Mouse (Mus musculus) bone marrow, adult 2 months (tissue): ENCODE measurements around the gene Creb5. TPM values are rescaled to one million over a fixed set of nuclear protein-coding genes. Genes with fewer than 3 reads are reported as not detected.

Source experiments
- H3K27ac ChIP-seq: fragments of 200-500 bp; 2 replicates; pipeline ENCODE4 v1.5.1; 2012; ENCODE audit warnings: low read depth, mild to moderate bottlenecking, control low read depth, inconsistent platforms, low read length; ENCODE audit not compliant: control insufficient read depth, poor library complexity, insufficient read depth
- H3K4me1 ChIP-seq: fragments of 200-500 bp; 2 replicates; pipeline ENCODE4 v1.6.1; 2011; ENCODE audit warnings: low read length; ENCODE audit not compliant: control insufficient read depth, insufficient read depth
- H3K4me3 ChIP-seq: fragments of 200-500 bp; replicated peaks from 2 replicates; pipeline ENCODE3; 2011; ENCODE audit warnings: mild to moderate bottlenecking, low read depth, low read length, control low read depth; ENCODE audit not compliant: control insufficient read depth
- CTCF ChIP-seq: fragments of 200-500 bp; IDR thresholded peaks from 2 replicates; pipeline ENCODE4 v1.5.1; 2011; ENCODE audit warnings: low read length, control low read depth; ENCODE audit not compliant: control insufficient read depth, insufficient read depth
- POLR2A ChIP-seq: fragments of 200-500 bp; IDR thresholded peaks from 2 replicates; pipeline ENCODE4 v1.6.1; 2011; ENCODE audit warnings: low read depth, mild to moderate bottlenecking, control low read depth, low read length, borderline replicate concordance; ENCODE audit not compliant: control insufficient read depth
- WGBS: fragments of 180-500 bp; shearing (Covaris S2); methylation state at CpG from one replicate; pipeline ENCODE4 v1.1.7; 2018; 5-methylcytosine and 5-hydroxymethylcytosine counted together
- polyA plus RNA-seq: library from polyadenylated mRNA; stranded (reverse); fragments of >200 nt; gene quantifications from 2 replicates; pipeline ENCODE4 v1.2.4, GENCODE M21; 2011; ENCODE audit warnings: low replicate concordance; ENCODE audit not compliant: missing spikeins, insufficient read depth, insufficient read length

Gene Creb5
- polyA plus RNA-seq, 1 experiment, result 4.0 TPM

GRCm38 (mm10) chr6:53429891-53430290 lies 142.8 kb downstream of the Creb5 start:
- H3K27ac ChIP-seq, result no peak overlapping the region
- WGBS, result 84% methylated on average over 4 of the region's 4 CpGs
- TF ChIP-seq POLR2A, result no peak
- no peak for TF ChIP-seq CTCF
- H3K4me1 ChIP-seq, result no peaks in the 10 kb centered on the region
- no peak overlapping the region for H3K4me3 ChIP-seq

GRCm38 (mm10) chr6:53445862-53446460 lies 158.9 kb downstream of the Creb5 start:
- TF ChIP-seq CTCF (no peak), POLR2A (no peak)
- Histone ChIP-seq H3K4me1 (peaks cover 11% of the 10 kb centered on the region; the same call in 1 of the 2 replicates), H3K4me3 (no peak overlapping the region), H3K27ac (peak overlapping the region; percentile 59)
- 11% methylated on average over 11 of the region's 11 CpGs for WGBS

DNA sequence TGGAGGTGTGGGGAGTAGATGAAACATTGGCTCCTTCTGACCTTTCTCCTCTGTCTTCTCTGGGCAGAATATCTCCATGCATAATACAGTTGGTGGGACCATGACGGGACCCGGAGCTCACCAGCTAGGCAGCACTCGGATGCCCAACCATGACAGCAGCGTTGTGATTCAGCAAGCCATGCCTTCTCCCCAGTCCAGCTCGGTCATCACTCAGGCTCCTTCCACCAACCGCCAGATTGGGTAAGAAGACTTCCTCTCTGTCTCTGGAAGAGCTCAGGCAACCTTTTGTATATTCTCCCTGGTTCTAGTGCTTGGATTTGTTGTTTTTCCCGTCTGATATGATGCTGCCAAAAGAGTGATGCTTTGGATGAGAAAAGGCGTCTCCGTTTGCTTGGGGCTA lies 160.4 kb downstream of the Creb5 start:
- Histone ChIP-seq H3K4me1 (peaks cover 12% of the 10 kb centered on the region; the same call in 1 of the 2 replicates), H3K4me3 (no peak overlapping the region), H3K27ac (peak overlapping the region; percentile 90)
- TF ChIP-seq POLR2A (no peak), CTCF (no peak)
- 35% methylated on average over 9 of the region's 9 CpGs for WGBS

DNA sequence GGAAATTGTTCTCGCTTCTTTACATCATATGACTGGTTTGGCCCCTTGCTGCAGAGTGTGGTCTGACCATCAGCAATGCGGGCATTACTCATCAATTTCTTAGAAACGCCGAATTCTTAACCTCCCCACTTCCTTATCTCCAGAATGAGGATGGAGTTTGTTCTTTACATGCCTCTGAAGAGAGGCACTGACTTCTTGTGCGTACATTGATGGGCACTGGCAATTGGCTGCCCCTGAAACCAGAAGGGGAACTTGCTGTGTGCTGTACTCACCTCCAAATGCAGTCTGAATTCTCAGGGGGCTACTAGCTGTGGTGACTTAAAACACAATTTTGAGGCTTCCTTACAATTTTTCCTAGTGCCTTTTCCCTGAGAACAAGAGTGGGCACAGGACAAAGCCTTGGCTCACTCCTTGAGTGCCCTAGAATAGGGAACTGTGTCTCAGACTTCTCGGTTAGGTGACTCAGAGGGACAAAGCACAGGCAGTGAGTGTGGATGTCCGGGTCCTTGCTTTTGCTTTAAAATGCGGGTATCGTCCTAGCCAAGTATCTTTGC lies 161.3 kb downstream of the Creb5 start:
- Histone ChIP-seq H3K4me3 (no peak overlapping the region), H3K4me1 (peaks cover 12% of the 10 kb centered on the region; the same call in 1 of the 2 replicates), H3K27ac (peak overlapping the region; percentile 90)
- WGBS, result 10% methylated on average over 9 of the region's 9 CpGs
- TF ChIP-seq CTCF (no peak), POLR2A (no peak)

DNA sequence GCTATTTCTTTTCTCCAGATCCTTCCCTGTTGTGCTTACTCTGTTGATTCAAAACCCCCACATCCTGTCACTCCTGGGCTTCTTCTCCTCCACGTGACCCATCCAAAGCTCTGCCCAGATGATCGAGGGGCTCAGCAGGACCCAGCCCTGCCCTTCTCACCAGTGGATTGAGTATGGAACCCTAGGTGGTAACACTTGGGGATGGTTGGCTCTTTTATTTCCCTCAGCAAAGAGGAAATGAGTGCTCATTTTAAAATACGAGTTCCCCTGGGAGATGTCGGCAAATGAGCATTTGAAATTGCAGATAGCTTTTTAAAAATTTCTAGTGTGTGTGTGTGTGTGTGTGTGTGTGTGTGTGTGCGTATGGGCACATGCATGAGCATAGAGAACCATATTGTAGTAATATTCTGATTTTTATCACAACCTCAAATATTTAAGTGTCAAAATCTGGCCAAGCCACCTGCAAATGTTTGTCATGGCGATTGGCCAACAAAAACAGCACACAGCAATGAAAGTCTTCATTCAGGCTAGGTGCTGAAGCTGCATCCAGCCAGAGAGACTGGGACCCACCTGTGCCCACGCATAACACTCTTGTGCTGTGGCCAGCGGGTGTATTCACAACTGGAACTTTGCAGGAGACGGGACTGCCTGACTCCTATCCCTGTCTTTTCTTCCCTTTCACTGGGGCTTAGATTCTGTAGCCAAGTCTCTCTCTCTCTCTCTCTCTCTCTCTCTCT lies 162.5 kb downstream of the Creb5 start:
- Histone ChIP-seq H3K27ac (peak overlapping the region; percentile 49), H3K4me3 (no peak overlapping the region), H3K4me1 (peaks cover 11% of the 10 kb centered on the region; the same call in 1 of the 2 replicates)
- 41% methylated on average over 9 of the region's 9 CpGs for WGBS
- TF ChIP-seq CTCF (no peak), POLR2A (no peak)

- WGBS, result 67% methylated on average over 3 of the region's 3 CpGs
- H3K4me3 ChIP-seq, result no peak overlapping the region
- H3K27ac ChIP-seq, result no peak overlapping the region
- peaks cover 9% of the 10 kb centered on the region; the same call in 1 of the 2 replicates for H3K4me1 ChIP-seq
- TF ChIP-seq POLR2A, result no peak
- no peak for TF ChIP-seq CTCF
These were observed 163.4 kb downstream of the Creb5 start for GRCm38 (mm10) chr6:53450494-53450893.

DNA sequence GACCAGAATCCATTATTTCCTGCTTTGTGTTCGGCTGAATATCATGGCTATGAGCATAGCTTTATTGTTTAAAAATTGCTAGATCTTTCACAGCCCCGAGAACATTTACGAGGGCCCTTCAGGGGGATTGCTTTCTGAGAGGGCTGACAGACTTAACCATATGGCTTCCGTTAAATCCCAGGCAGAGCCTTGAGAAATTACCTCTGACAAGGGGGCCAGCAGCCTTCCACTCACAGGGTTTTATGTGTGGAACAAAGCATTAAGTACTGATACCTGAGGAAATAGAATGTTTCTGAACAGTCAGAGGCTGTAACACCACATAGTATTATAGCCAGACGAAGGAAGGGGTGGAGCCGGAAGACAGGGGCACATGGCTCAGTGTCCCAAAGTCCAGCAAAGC lies 165.2 kb downstream of the Creb5 start:
- Histone ChIP-seq H3K4me3 (no peak overlapping the region), H3K27ac (peak overlapping the region; percentile 66), H3K4me1 (peaks cover 6% of the 10 kb centered on the region; the same call in 1 of the 2 replicates)
- 35% methylated on average over 6 of the region's 6 CpGs for WGBS
- no peak for TF ChIP-seq CTCF
- TF ChIP-seq POLR2A, result no peak

GRCm38 (mm10) chr6:53455442-53455841 lies 168.4 kb downstream of the Creb5 start:
- Histone ChIP-seq H3K27ac (no peak overlapping the region), H3K4me1 (peaks cover 3% of the 10 kb centered on the region), H3K4me3 (no peak overlapping the region)
- WGBS, result 42% methylated on average over 4 of the region's 4 CpGs
- TF ChIP-seq POLR2A (no peak), CTCF (no peak)

DNA sequence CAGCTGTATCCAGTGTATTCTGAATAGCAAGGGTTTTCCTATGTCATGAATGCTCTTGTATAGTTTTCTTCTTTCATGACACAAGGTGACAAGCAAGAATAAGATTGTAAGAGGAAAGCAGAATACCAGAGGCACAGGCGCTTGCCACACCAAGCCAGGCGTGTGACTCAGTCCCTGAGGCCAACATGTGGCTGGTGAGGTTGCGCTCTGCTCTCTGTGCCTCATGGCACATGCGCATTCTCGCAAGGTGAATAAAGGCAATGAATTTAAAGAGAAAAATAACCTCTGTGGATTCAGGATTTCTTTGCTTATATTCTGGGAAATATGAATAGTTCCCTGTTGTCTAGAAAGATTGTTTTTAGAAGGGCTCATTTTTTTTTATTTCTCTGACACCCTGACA lies 169.0 kb downstream of the Creb5 start:
- WGBS, result 77% methylated on average over 5 of the region's 5 CpGs
- TF ChIP-seq CTCF (no peak), POLR2A (no peak)
- H3K27ac ChIP-seq, result no peak overlapping the region
- peaks cover 3% of the 10 kb centered on the region for H3K4me1 ChIP-seq
- no peak overlapping the region for H3K4me3 ChIP-seq
